Mouse (Mus musculus): ENCODE results near the gene Gimap9.
A peak's percentile ranks its signal among the peaks of the same experiment; 100 is the strongest.
"Not testable (repeated sequence)": the region's sequence is repeated elsewhere in the genome, so short reads cannot be mapped to it uniquely, and the experiment has no call there.

Gene Gimap9

DNA sequence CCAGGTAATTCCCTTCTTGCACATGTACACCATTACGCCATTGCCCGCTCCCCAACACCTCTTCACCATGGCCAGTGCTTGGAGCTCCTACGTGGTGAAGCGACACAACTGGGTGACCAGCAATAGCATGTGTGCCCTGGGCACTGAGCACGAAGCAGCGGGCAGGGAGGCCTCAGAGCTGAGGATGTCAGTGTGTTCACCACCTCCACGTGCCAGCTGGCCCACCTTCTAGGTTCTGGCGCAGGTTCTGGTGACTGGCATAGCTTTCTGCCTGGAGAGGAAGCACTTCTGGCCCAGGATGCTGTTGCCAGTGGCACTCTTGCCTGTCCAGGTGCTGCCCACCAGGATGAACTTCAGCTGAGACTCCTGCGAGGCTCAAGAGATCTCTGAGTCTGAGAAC, 10.5 kb upstream of the Gimap9 start:
- DNase-seq = peak; percentile 27 to 32

DNA sequence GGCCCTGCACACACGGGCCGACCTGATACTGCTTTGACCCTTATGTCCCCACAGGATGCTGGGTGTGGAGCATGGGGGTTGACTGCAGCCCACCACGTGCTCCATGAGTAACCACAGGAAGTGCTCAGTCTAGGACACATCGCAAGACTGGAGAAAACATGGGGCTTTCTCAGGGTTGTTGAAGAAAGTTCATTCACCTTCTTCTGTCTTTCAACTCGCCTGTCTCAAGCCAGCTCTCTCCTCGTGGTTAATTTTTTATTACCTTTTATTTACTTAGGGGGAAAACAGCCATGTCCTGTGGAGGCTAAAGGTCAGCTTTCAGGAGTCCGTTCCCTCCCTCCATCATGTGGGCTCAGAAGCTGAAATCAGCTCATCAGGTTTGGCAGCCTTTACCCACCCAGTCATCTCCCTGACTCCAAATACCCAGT, 9.8 kb upstream of the Gimap9 start:
- no peak for DNase-seq

DNA sequence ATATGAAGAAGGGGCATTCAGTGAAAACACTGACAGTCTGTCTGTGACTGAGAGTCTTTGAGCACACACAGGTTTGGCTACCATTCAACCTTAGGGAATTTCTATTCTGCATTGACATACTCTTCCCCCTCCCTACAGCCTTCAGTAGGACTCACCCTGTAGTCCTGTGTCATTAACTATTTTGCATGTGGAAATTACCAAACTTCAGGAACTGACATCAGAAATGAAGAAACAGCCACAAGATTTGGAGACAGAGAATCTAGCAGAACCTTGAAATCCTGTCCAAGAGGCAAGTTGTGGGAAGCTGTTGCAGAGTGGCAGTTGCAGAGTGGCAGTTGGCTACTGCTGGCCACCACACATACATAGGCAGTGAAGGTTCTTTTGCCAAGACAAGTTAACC, 7.9 kb upstream of the Gimap9 start:
- no peak for DNase-seq

DNA sequence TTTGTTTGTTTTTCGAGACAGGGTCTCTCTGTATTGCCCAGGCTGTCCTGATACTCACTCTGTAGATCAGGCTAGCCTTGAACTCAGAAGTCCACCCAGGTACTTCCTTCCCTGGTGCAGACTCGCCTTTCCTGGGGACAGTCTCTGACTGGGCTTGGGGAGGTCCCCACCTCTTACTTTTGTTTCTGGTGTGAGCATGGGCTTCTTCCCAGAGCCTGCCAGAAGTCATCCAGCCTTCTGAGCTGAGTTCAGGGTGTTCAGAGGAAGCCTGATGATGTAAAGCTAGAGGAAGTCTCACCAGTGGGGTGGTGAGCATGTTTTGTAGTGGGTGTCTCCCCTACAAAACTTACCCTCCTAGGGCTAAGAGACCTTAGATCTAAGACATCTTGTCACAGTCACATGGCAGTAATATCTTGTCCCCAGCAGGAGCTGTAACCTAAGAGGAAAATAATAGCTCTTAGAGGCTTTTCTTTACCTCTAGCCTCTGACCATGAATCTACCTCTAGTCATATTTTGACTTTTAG, 6.4 kb upstream of the Gimap9 start:
- no peak for DNase-seq

DNA sequence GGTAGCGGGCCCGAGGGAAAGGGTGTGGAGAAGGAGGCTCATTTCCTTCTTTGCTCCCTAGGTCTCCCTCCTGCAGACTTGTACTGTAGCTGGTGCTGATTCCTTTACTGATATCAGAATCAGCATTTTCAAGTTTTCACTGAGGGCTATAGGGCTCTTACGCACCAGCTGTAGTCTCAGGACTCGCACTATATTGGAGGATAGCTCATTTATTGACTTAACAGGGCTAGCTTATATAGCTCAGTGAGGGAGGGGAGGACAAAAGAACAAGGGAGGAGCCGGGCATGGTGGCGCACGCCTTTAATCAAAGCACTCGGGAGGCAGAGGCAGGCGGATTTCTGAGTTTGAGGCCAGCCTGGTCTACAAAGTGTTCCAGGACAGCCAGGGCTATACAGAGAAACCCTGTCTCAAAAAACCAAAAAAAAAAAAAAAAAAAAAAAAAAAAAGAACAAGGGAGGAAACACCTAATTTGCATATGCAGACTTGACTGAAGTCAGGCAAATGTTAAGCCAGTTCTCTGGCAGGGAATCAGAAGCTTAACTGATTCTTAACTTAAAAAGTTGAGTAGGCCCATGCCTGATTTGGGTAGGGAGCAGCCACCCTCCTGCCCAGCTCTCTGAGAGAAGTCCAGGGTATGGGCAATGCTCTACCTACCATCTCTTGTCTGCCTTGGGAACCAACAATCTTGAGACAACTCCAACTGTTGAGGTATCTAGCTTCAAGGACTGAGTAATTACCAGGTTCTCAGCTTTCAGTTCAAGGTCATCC, 1.5 kb upstream of the Gimap9 start:
- no peak for DNase-seq

DNA sequence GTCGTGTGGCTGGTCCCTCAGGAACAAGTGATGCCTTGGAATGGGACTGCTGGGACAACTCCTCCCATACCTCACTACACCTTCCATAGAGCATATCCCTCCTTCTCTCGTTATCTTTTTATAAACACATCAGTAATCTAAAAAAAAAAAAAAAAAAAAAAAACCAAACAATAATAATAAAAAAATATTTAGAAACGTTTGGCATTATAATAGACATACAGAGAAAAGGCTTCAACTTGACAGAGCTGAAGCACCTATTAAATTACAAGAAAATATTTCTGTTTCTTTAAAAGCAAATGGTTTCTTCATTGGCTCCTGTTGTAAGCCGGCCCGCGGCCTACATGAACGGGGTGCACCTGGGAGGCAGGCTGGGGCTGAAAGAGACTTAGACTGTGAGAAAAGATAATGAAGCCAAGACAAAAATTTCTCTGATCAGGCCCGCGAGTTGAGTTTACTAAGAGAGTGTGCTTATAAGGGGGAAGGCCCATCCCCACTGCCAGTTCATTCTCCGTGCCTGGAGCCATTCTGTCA, 464 bp upstream of the Gimap9 start:
- DNase-seq = no peak

DNA sequence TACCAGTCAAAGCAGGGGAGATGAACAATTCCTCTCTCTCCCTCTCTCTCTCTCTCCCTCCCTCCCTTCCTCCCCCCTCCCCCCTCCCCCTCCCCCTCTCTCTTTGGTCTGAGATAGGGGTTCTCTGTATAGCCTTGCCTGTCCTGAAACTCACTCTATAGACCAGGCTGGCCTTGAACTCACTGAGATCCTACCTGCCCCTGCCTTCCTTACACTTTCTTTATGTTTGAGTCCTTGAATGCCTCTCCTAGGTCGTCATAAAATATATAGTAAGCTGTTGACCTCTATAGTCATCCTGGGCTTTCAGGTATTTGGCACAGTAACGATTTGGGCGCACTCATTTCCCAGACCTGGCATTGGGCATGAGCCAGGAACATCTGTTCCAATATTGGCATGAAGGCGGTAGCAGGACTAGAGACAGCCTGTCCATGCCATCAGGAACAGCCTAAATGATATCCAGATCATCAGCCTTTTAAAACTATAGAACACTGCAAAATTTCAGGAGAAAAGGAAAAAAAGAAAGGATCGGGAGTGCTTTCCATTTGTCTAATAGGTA, 1.0 kb downstream of the Gimap9 start:
- no peak for DNase-seq

DNA sequence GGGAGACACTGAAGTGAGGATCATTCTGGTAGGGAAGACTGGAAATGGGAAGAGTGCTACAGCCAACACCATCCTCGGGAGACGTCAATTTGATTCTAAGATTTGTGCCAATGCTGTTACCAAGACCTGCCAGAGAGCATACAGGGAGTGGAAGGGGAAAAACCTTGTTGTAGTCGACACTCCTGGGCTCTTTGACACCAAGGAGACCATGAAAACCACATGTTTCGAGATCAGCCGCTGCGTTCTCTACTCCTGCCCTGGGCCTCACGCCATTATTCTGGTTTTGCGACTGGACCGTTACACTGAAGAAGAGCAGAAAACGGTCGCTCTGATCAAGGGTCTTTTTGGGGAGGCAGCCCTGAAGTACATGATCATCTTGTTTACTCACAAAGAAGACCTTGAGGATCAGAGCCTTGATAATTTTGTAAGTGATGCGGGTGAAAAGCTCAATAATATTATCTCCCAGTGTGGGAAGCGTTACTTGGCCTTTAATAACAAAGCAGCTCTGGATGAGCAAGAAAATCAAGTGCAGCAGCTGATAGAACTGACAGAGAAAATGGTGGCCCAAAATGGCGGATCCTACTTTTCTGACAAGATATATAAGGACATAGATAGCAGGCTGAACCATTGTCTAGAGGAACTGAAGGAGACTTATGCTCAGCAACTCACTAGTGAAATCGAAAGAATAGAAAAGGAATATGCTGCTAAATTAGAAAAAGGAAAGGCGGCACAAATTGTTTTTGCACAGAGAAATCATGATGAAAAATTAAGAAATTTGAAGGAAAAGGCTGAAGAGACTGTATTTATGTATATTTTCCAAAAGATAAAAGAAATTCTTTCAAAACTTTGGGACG, 1.8 kb downstream of the Gimap9 start:
- no peak for DNase-seq

DNA sequence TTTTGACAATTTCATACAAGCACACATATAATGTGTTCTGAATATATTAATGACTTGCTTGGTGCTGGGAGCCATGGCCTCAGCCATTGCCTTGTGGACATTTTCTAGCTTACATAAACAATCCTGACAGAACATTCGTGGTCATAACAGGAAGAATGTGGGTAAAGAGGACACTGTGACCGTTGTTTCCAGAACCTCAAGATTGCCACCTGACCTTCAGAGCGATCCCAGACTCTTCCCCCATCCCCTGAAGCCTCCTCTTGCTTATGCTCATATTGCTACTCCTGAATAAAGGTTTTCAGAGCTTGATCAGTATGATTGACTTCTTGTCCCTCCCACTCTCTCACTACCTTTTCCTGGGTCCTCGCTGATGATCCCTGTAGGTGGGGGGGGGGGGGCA, 2.5 kb downstream of the Gimap9 start:
- no peak for DNase-seq

DNA sequence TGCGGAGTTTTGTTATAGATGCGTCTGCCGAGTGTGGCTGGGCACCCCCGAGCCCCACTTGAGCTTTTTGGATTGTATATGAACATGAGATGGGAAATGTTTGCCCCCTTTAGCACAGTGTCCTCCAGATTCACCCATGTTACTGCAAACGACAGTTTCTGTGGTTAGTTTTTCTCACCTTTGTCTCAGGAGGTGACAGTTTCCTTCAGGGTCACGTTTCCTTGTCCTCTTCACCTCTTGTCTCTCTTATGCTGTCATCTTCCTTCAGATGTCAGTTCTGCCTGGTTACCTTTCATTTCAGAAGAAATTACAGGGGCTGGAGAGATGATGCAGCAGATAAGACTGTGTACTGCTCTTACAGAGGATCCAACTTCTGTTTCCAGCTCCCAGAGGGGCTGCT, 3.8 kb downstream of the Gimap9 start:
- DNase-seq = no peak

DNA sequence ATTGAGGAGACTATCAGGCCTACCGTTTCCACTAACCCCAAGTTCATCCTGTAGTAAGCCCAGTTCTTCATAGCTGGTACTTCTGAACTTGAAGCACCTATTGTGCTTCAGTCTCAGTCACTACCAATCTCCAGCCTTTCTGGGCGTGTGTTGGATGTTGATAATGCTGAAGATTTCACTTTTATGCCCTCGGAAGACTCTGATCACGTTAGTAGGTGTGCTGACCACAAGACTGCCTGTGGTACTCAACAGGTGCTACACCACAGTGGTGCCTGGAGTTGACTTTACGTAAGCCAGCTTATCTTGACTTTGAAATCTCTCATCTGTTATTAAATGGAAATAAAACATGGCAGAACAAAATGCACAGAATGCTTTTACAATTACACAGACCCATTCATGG, 4.5 kb downstream of the Gimap9 start:
- no peak for DNase-seq

DNA sequence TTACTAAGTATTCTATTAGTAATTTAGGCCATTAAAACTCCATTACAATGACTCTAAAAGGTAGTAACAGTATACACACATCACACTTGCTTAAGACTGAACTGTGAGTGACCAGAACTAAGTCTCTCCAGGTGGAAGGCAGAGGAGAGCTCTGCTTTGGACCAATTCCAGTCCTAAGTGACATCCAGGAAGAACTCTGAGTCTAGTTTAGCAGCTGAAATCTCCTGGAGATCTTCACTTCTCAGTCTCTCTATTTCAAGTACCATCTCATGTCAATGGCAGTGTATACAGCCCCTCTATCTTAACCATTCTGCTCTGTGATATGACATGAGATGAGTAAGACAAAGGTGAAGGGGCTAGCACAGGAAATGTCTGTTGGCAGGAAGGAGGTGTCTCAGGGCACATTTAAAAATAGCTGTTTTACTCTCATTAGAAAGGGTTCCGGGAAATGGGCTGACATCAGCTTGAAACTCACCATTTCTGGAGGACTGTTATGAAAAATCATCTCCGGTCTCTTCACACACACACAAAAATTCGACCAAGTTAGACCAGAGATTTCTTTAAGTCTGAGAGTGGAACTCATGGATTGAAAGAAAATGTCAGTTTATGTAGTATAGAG, 5.7 kb downstream of the Gimap9 start:
- no peak for DNase-seq

DNA sequence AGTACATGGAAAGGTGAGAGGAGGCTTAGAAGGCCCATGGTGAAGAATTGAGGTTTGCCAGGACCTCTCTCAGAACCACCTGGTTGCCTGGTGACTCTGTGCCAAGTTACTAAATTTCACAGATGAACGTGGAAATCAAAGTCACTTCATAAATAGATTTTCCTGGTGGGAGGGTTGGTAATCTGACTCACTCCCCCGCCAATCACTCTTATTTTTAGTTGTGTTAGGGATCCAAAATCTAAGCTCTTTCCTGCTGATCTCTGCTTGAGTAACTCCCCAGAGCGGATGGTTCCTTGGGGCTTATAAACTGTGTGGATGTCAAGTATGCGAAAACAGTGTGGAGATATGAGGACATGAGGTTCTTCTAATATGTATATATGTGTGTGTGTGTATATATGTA, 6.3 kb downstream of the Gimap9 start:
- DNase-seq = peak in 1 of 2 experiments; percentile 17

DNA sequence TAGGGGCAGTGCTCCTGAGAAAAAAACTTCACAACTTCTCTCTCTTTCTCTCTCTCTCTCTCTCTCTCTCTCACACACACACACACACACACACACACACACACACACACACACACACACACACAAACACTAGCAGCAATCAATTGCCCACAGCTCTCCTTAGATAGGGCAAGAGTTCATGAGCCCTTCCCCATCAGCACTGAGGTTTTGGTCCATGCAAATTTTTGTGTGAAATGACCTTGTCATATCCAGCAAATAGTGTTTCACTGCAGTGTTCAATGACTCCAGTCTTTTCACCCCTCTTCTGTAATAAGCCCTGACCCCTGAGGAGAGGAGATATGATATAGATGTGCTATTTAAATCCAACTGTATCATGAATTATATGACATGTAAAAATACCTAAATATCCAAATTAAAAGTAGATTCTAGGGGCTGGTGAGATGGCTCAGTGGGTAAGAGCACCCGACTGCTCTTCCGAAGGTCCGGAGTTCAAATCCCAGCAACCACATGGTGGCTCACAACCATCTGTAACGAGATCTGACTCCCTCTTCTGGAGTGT, 7.4 kb downstream of the Gimap9 start:
- DNase-seq = not testable (repeated sequence)

DNA sequence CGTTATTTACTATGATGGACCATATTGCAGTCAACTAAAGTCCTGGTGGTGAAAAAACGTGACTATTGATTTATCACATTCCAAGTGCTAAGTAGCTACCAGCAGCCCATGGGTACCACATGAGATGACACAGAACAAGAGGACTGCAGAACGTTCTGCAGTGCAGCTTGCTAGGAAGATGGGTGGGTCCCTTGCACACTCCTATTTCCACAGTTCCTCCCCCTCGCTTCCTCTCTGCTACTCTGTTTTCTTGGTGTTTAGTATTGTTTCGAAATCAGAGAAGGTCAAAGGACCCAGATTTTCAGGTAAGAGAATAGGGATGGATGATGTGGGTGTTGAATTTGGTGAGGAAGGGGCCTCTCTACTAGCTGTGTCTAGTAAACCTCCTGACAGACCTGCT, 8.4 kb downstream of the Gimap9 start, which contains the start of gene Gimap4:
TSS of gene Gimap4 (plus strand) at position 231 of the 400 bp plus-strand sequence.
- no peak for DNase-seq

DNA sequence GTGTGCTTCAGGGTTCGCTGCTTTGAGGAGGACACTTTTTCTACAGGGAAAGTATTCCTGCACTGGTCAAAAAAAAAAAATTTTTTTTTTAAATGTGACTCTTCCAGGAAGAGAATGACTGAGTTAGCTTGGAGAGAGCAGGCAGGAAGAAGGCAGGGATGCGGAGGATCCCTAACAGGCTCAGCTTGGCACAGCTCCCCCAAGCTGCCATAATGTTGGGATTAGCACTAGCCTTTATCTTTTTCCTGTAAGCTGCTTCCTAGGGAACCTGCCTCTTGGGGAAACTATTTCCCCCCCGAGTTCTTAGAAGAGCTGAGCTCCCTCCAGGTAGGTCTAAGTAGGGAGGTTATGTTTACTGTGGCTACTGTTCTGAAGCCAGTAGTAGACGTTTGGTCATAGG, 8.9 kb downstream of the Gimap9 start:
- no peak for DNase-seq

DNA sequence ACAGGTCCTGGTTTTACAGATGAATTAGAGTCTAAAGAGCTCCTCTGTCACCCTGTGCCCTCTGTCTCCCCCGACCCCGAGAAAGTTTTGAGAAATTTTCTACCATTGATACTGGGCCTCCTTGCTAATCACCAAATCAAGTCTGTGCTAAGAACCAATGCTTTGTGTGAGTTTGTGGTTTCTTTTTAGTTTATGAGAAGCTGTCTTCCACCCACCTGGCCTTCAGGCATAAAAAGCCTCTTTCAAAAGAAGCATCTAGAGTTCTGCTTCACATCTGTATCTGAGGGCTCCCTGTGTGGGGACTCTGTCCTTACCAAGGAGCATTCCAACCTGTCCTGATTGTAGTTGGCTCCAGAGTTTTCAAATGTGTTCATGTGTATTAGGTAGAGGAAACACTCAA, 9.3 kb downstream of the Gimap9 start:
- no peak for DNase-seq

DNA sequence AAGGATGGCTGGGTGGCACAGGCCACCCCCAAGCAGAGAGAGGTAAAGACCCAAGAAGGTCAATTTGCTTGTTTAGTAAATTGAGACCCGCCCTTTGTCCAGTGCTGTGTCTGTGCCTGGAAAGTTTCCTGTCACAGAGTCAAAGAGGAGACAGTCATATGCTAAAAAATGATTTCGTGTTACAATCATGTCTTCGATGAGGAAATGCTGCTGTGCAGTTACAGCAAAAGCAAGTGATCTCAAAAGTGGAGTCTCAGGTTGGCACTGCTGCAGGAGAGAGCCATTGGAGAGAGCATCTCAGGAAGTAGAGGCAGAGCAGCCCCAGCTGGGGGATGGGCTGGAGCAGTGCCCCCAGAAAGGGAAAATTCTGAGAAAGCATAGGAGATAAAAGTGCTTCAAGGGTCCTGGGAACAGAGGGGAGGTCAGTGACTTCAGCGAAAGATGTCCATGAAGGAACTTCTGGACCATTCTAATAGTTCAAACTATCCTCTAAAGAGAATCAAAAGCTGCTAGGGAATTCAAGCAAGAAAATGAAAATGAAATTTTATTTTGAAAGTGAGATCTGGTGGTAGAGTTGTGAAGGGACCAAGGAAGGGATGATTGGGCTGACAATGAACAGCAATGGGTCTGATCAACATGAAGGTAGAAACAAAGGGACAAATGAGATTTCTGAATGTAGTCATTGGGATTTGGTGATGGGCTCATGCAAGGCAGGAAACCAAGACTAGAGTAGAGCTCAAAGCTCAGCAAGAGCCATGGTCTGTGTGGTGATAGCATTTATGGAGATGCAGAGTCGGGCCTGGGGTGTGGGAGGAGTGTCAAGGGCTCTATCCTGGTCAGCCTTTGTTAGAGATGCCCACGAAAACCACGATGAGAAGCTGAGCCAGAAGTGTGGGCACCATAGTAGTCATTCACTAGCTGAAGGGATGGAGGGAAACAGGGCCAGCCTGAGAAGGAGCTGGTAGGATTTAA, 10.1 kb downstream of the Gimap9 start:
- no peak for DNase-seq

DNA sequence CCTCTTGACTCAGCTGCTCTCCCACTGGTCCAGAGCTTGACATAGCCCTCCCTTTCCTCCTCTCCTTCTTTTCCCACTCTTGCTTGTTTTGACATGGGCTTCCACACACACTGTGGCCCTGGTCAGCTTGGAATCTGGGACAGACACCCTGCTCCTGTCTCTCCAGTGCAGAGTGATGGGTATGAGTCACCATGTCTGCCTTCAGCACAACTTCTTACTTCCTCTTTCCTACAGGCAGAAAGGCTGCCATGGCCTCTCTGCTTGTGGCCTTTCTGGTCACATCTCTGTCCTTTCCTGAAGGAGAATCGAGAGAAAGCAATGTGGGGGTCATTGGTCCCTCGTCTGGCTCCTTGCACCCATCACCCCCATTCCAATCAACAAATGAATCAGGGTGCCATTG, 11.1 kb downstream of the Gimap9 start:
- no peak for DNase-seq

DNA sequence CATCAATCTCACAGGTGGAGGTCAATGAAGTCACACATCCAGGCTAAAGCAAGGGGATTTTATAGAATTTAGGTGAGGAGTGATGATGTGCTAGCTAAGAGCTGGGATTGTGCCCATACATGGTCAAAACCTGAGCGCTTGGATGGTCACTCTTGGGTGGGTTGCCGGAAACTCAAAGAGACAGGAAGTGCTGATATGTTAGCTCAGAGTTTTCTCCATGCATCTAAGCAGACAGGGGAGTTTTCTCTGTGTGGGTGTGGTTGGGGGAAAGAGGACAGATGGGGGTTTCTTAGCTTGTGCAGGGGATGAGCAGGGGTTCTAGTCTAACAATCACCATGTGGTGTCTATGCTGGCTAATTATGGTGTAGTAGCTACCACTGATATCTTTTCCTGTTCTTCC, 13.4 kb downstream of the Gimap9 start:
- DNase-seq = no peak

DNA sequence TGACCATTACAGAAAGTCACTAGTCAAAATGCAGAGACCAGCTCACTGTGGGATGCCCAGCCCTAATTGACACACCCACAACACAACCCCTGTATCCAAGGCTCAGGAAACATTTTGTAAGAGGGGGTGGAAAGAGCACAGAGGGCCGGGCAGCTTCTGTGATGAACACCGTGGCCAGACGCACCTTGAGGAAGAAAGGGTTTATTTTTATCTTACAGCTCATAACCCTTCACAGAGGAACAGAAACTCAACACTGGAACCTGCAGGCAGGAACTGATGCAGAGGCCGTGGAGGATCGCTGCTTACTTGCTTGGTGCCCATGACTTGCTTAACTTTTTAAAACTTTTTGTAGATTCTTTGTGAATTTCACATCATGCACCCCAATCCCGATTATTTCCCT, 17.0 kb downstream of the Gimap9 start:
- DNase-seq = no peak
